Mouse (Mus musculus): ENCODE results near the gene Fam234a.

DNA sequence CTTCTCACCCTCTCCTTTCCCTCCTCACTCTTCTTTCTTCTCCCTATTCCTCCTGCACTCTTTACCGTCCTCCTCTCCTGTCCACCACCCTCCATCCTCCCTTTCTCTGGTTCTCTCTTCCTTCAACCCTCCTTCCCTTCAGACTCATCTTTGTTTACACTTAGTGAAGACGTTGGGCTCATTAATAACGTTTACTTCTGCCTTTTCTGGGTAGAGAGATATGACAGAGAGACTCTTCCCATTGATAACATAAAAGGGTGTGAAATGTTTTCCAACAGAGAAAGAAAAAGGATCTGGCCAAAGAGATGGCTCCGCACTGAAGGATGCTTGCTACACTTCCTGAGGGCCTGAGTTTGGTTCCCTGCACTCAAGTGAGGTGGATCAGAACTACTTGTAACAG lies 45.4 kb upstream of the Fam234a start:
- TF ChIP-seq CTCF (IDR thresholded peaks at IDR 0.05; ENCODE audit: low read depth) (no peak), EP300 (IDR thresholded peaks at IDR 0.05; ENCODE audit: low read depth) (no peak)
